Mouse (Mus musculus) brain, embryonic 14.5 days (tissue): Measurements from ENCODE around the gene Rac2.

ENCODE experiments used
- CTCF ChIP-seq: fragments of 200-500 bp; IDR thresholded peaks from 2 replicates; pipeline ENCODE4 v1.5.1; 2012; ENCODE audit warnings: inconsistent platforms, mild to moderate bottlenecking, moderate library complexity, borderline replicate concordance; ENCODE audit not compliant: insufficient read depth, insufficient read length; ENCODE audit errors: extremely low read depth
- POLR2A ChIP-seq: fragments of 200-500 bp; IDR thresholded peaks from 2 replicates; pipeline ENCODE4 v1.6.1; 2012; ENCODE audit warnings: mild to moderate bottlenecking, inconsistent platforms, borderline replicate concordance; ENCODE audit not compliant: poor library complexity, insufficient read depth, insufficient read length, severe bottlenecking; ENCODE audit errors: extremely low read depth

DNA sequence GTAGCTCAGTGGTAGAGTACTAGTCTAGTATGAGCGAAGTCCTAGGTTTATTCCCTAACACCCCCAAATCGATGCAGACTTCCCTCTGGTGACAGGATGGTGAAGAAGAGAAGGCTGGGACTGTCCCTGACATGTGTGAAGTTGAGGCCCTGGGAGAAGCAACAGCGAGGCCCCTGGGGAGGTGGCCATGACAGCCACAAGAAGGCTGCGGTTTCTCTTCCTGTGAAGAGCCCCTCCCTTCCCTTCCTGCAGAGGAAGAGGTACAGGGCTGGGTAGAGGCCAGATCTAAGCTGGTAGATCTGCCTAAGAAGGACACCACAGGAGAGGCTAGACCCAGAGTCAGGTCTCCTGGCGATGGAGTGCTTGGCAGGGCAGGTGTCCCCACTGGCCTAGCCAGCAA lies 8.6 kb downstream of the Rac2 start:
- TF ChIP-seq POLR2A (no peak), CTCF (no peak)
